Mouse (Mus musculus): ENCODE results near the gene Rnase1. TPM values are rescaled to one million over a fixed set of nuclear protein-coding genes. Genes with fewer than 3 reads are reported as not detected.

The Rnase1 gene
- total and polyA plus RNA-seq, 3 experiments: 0.17 TPM; not detected in 2

GRCm38 (mm10) chr14:51143937-51144336 lies 2.6 kb downstream of the Rnase1 start:
- dilution Hi-C loops (cut with MboI; ENCODE audit: extremely low pct_ligation_motif_present, extremely low pct_unique_long_range_greater_than_20kb, low sequenced_read_pairs): no loop called here
- no peaks in the 10 kb centered on the region for H3K9me3 ChIP-seq (replicated peaks; ENCODE audit: low read length)
- no peaks in the 10 kb centered on the region for H3K79me2 ChIP-seq (replicated peaks; ENCODE audit: control insufficient read depth, extremely low read depth, insufficient read depth, poor library complexity, severe bottlenecking)
- H3K27ac ChIP-seq (ENCODE audit: insufficient read depth, low read depth): no peak overlapping the region
- H3K9ac ChIP-seq (ENCODE audit: insufficient read depth, low read depth): no peak overlapping the region
- in situ Hi-C loops (cut with MboI; ENCODE audit: low pct_ligation_motif_present, low pct_unique_long_range_greater_than_20kb, low sequenced_read_pairs): no loop called here
- H3K36me3 ChIP-seq (replicated peaks in 1 of 2; ENCODE audit: control insufficient read depth in 1 of 2, insufficient read depth in 1 of 2, low read length in 1 of 2): no peaks in the 10 kb centered on the region
- no peak overlapping the region for H3K4me2 ChIP-seq (ENCODE audit: insufficient read depth, low read depth, poor library complexity, severe bottlenecking)
- no peak overlapping the region for H3K4me3 ChIP-seq (replicated peaks in 1 of 3; ENCODE audit: low read depth in 2 of 3, low read length in 2 of 3, poor library complexity in 1 of 3)
- no peaks in the 10 kb centered on the region for H3K27me3 ChIP-seq (replicated peaks)
- TF ChIP-seq ZMIZ1 (IDR thresholded peaks at IDR 0.05; ENCODE audit: low read depth, low read length): no peak
- TF ChIP-seq POLR2A (IDR thresholded peaks at IDR 0.05; ENCODE audit: low read depth, low read length): no peak
- TF ChIP-seq POLR2AphosphoS2 (IDR thresholded peaks at IDR 0.05; ENCODE audit: low read depth, low read length): no peak
- TF ChIP-seq NRF1 (IDR thresholded peaks at IDR 0.05; ENCODE audit: low read depth, low read length): no peak
- no peak for TF ChIP-seq E2F4 (IDR thresholded peaks at IDR 0.05; ENCODE audit: insufficient replicate concordance, low read depth, low read length)
- no peak for TF ChIP-seq KAT2A (IDR thresholded peaks at IDR 0.05; ENCODE audit: insufficient replicate concordance, low read length)
- TF ChIP-seq IRF4 (IDR thresholded peaks at IDR 0.05; ENCODE audit: low read depth, low read length): no peak
- TF ChIP-seq EP300 (IDR thresholded peaks at IDR 0.05; ENCODE audit: low read length): no peak
- TF ChIP-seq ELF1 (IDR thresholded peaks at IDR 0.05; ENCODE audit: low read depth, low read length): no peak
- no peak for TF ChIP-seq NELFE (IDR thresholded peaks at IDR 0.05; ENCODE audit: low read depth, low read length)
- TF ChIP-seq TBP (conservative IDR thresholded peaks at IDR 0.05; ENCODE audit: low read depth, low read length): no peak
- no peak for TF ChIP-seq RAD21 (IDR thresholded peaks at IDR 0.05; ENCODE audit: low read depth, low read length)
- no peak for TF ChIP-seq MEF2A (IDR thresholded peaks at IDR 0.05; ENCODE audit: borderline replicate concordance, low read depth, low read length)
- no peak for DNase-seq (ENCODE audit: extremely low read depth)
- peaks cover 2 to 11% of the 10 kb centered on the region in 2 experiments; a peak in 3 of 4 replicates for H3K4me1 ChIP-seq (ENCODE audit: control insufficient read depth in 1 of 2, insufficient read depth in 2 of 2)

- no peak for DNase-seq (ENCODE audit: extremely low read depth)
- in situ Hi-C loops (cut with MboI; ENCODE audit: low pct_ligation_motif_present, low pct_unique_long_range_greater_than_20kb, low sequenced_read_pairs): no loop called here
- Histone ChIP-seq H3K27me3 (replicated peaks) (no peaks in the 10 kb centered on the region), H3K4me1 (ENCODE audit: control insufficient read depth in 1 of 2, insufficient read depth in 2 of 2) (peaks cover 2 to 11% of the 10 kb centered on the region in 2 experiments; a peak in 3 of 4 replicates), H3K9me3 (replicated peaks; ENCODE audit: low read length) (no peaks in the 10 kb centered on the region), H3K36me3 (replicated peaks in 1 of 2; ENCODE audit: control insufficient read depth in 1 of 2, insufficient read depth in 1 of 2, low read length in 1 of 2) (no peaks in the 10 kb centered on the region), H3K27ac (ENCODE audit: insufficient read depth, low read depth) (no peak overlapping the region), H3K9ac (ENCODE audit: insufficient read depth, low read depth) (no peak overlapping the region), H3K4me3 (replicated peaks in 1 of 3; ENCODE audit: low read depth in 2 of 3, low read length in 2 of 3, poor library complexity in 1 of 3) (no peak overlapping the region), H3K79me2 (replicated peaks; ENCODE audit: control insufficient read depth, extremely low read depth, insufficient read depth, poor library complexity, severe bottlenecking) (no peaks in the 10 kb centered on the region), H3K4me2 (ENCODE audit: insufficient read depth, low read depth, poor library complexity, severe bottlenecking) (no peak overlapping the region)
- TF ChIP-seq NRF1 (IDR thresholded peaks at IDR 0.05; ENCODE audit: low read depth, low read length) (no peak), MYC (IDR thresholded peaks at IDR 0.05; ENCODE audit: low read depth, low read length) (no peak), ZKSCAN1 (IDR thresholded peaks at IDR 0.05; ENCODE audit: borderline replicate concordance, low read depth, low read length) (no peak), POLR2A (IDR thresholded peaks at IDR 0.05; ENCODE audit: low read depth, low read length) (no peak), SMC3 (IDR thresholded peaks at IDR 0.05; ENCODE audit: low read depth, low read length) (no peak), TBP (conservative IDR thresholded peaks at IDR 0.05; ENCODE audit: low read depth, low read length) (no peak), HCFC1 (IDR thresholded peaks at IDR 0.05; ENCODE audit: low read depth, low read length) (no peak)
- dilution Hi-C loops (cut with MboI; ENCODE audit: extremely low pct_ligation_motif_present, extremely low pct_unique_long_range_greater_than_20kb, low sequenced_read_pairs): no loop called here
These were observed 3.3 kb downstream of the Rnase1 start for GRCm38 (mm10) chr14:51143287-51143686.

All from CH12.LX (cell line).